Mouse (Mus musculus) kidney, postnatal 0 days (tissue): ENCODE data around the gene Hunk. TPM values are rescaled to one million over a fixed set of nuclear protein-coding genes. Genes with fewer than 3 reads are reported as not detected.

ENCODE experiments used
- ATAC-seq: fragments of 200-750 bp; cut with Nextera tagmentation; replicated peaks from 2 replicates; pipeline ENCODE4 v1.8.0; 2017; ENCODE audit warnings: low read depth, moderate number of reproducible peaks, moderate TSS enrichment, moderate library complexity; ENCODE audit not compliant: low FRiP score
- DNase-seq: peaks from one replicate; pipeline ENCODE4 v3.0.0-alpha.2; 2016; ENCODE audit warnings: low spot score
- H3K27ac ChIP-seq: fragments of 300-500 bp; sonication (generic); 2 replicates; pipeline ENCODE4 v1.5.1; 2014; ENCODE audit warnings: mild to moderate bottlenecking
- H3K27me3 ChIP-seq: fragments of 300-500 bp; sonication (generic); 2 replicates; pipeline ENCODE4 v1.6.1; 2014; ENCODE audit warnings: low read length, mixed read lengths; ENCODE audit not compliant: insufficient read depth
- H3K36me3 ChIP-seq: fragments of 300-500 bp; sonication (generic); 2 replicates; pipeline ENCODE4 v1.6.1; 2014; ENCODE audit warnings: low read length, mixed read lengths; ENCODE audit not compliant: insufficient read depth
- H3K4me1 ChIP-seq: fragments of 300-500 bp; sonication (generic); replicated peaks from 2 replicates; pipeline ENCODE4 v1.6.1; 2014; ENCODE audit warnings: antibody characterized with exemption, low read length, mixed read lengths; ENCODE audit not compliant: insufficient read depth
- H3K4me2 ChIP-seq: fragments of 300-500 bp; sonication (generic); 2 replicates; pipeline ENCODE4 v1.6.1; 2014; ENCODE audit warnings: mild to moderate bottlenecking, low read length, moderate library complexity, mixed read lengths
- H3K4me3 ChIP-seq: fragments of 300-500 bp; sonication (generic); replicated peaks from 2 replicates; pipeline ENCODE4 v1.5.1; 2014; ENCODE audit warnings: low read depth, low read length
- H3K9ac ChIP-seq: fragments of 300-500 bp; sonication (generic); 2 replicates; pipeline ENCODE4 v1.6.1; 2014; ENCODE audit warnings: low read depth, low read length
- H3K9me3 ChIP-seq: fragments of 300-500 bp; sonication (generic); replicated peaks from 2 replicates; pipeline ENCODE4 v1.6.1; 2016; ENCODE audit warnings: low read length, inconsistent platforms, mixed read lengths
- CTCF ChIP-seq: IDR thresholded peaks from 2 replicates; pipeline ENCODE4 v1.5.1; 2016; ENCODE audit warnings: antibody characterized with exemption, low read depth, mild to moderate bottlenecking, moderate library complexity
- WGBS: fragments of 180-500 bp; shearing (Covaris S2); extraction: QIAGEN DNeasy Blood & Tissue Kit; methylation state at CpG from one replicate; pipeline ENCODE4 v1.1.7; 2014; 5-methylcytosine and 5-hydroxymethylcytosine counted together
- polyA plus RNA-seq: library from polyadenylated mRNA; unstranded; fragments of >200 nt; fragmentation: Nextera tagmentation; extraction: Ambion mirVana; gene quantifications from 2 replicates; pipeline ENCODE4 v1.2.1, GENCODE M21; 2015

The Hunk gene
- polyA plus RNA-seq, 1 experiment from 2014 or later, result 6.9 TPM

- TF ChIP-seq CTCF, result no peak
- WGBS, result 40% methylated on average over 11 of the region's 11 CpGs
- peaks cover 16% of the 10 kb centered on the region; the same call in 1 of the 2 replicates for H3K36me3 ChIP-seq
- no peak overlapping the region for H3K4me2 ChIP-seq
- H3K27me3 ChIP-seq, result no peaks in the 10 kb centered on the region
- peak overlapping the region; percentile 14; the same call in 1 of the 2 replicates for H3K27ac ChIP-seq
- DNase-seq (peak; percentile 77), ATAC-seq (no peak)
- H3K4me3 ChIP-seq, result no peak overlapping the region
- H3K9ac ChIP-seq, result no peak overlapping the region
- H3K9me3 ChIP-seq, result no peaks in the 10 kb centered on the region
- 0 out of 2 replicates have a peak, but pooled peaks cover 3% of the 10 kb centered on the region for H3K4me1 ChIP-seq
Observed at GRCm38 (mm10) chr16:90458899-90459610, 73.2 kb downstream of the Hunk start.

GRCm38 (mm10) chr16:90461304-90461905 lies 75.6 kb downstream of the Hunk start:
- TF ChIP-seq CTCF, result no peak
- H3K27ac ChIP-seq, result no peak overlapping the region
- H3K9me3 ChIP-seq, result no peaks in the 10 kb centered on the region
- no peak overlapping the region for H3K9ac ChIP-seq
- peak; percentile 55 for DNase-seq
- no peaks in the 10 kb centered on the region for H3K27me3 ChIP-seq
- 38% methylated on average over 11 of the region's 11 CpGs for WGBS
- no peak overlapping the region for H3K4me3 ChIP-seq
- H3K36me3 ChIP-seq, result peaks cover 4% of the 10 kb centered on the region; the same call in 1 of the 2 replicates
- ATAC-seq, result no peak
- no peak overlapping the region for H3K4me2 ChIP-seq
- H3K4me1 ChIP-seq, result 0 out of 2 replicates have a peak, but pooled peaks cover 3% of the 10 kb centered on the region

GRCm38 (mm10) chr16:90462728-90463275 lies 77.0 kb downstream of the Hunk start:
- 0 out of 2 replicates have a peak overlapping the region, but pooled peaks have one; percentile 6 for H3K27ac ChIP-seq
- H3K36me3 ChIP-seq, result peaks cover 4% of the 10 kb centered on the region; the same call in 1 of the 2 replicates
- H3K9ac ChIP-seq, result no peak overlapping the region
- no peak overlapping the region for H3K4me3 ChIP-seq
- DNase-seq (peak; percentile 49), ATAC-seq (no peak)
- no peaks in the 10 kb centered on the region for H3K9me3 ChIP-seq
- WGBS, result 44% methylated on average over 11 of the region's 11 CpGs
- no peak for TF ChIP-seq CTCF
- no peaks in the 10 kb centered on the region for H3K27me3 ChIP-seq
- 0 out of 2 replicates have a peak, but pooled peaks cover 3% of the 10 kb centered on the region for H3K4me1 ChIP-seq
- no peak overlapping the region for H3K4me2 ChIP-seq

GRCm38 (mm10) chr16:90465154-90465553 lies 79.3 kb downstream of the Hunk start:
- Histone ChIP-seq H3K9me3 (no peaks in the 10 kb centered on the region), H3K27me3 (no peaks in the 10 kb centered on the region), H3K4me2 (no peak overlapping the region), H3K4me3 (no peak overlapping the region), H3K9ac (no peak overlapping the region), H3K4me1 (no peaks in the 10 kb centered on the region), H3K27ac (no peak overlapping the region), H3K36me3 (peaks cover 10% of the 10 kb centered on the region)
- DNase-seq (no peak), ATAC-seq (no peak)
- no peak for TF ChIP-seq CTCF
- WGBS, result 92% methylated on average over 5 of the region's 5 CpGs

- 89% methylated on average over 5 of the region's 5 CpGs for WGBS
- no peak overlapping the region for H3K4me2 ChIP-seq
- H3K27ac ChIP-seq, result no peak overlapping the region
- H3K4me1 ChIP-seq, result no peaks in the 10 kb centered on the region
- TF ChIP-seq CTCF, result no peak
- H3K9ac ChIP-seq, result no peak overlapping the region
- no peak overlapping the region for H3K4me3 ChIP-seq
- peaks cover 19% of the 10 kb centered on the region for H3K36me3 ChIP-seq
- no peak for DNase-seq
- no peaks in the 10 kb centered on the region for H3K27me3 ChIP-seq
- ATAC-seq, result no peak
- no peaks in the 10 kb centered on the region for H3K9me3 ChIP-seq
Observed at GRCm38 (mm10) chr16:90468286-90468685, 82.5 kb downstream of the Hunk start.

GRCm38 (mm10) chr16:90475701-90476229 lies 90.0 kb downstream of the Hunk start:
- Histone ChIP-seq H3K27ac (no peak overlapping the region), H3K27me3 (no peaks in the 10 kb centered on the region), H3K4me2 (no peak overlapping the region), H3K9me3 (no peaks in the 10 kb centered on the region), H3K4me3 (no peak overlapping the region), H3K4me1 (no peaks in the 10 kb centered on the region), H3K9ac (no peak overlapping the region), H3K36me3 (peaks cover 17% of the 10 kb centered on the region; the same call in 1 of the 2 replicates)
- peak; percentile 55; the same call in 1 of the 2 replicates for ATAC-seq
- DNase-seq, result peak; percentile 68
- TF ChIP-seq CTCF, result no peak
- 55% methylated on average over 16 of the region's 16 CpGs for WGBS
